Mouse (Mus musculus) monocyte, adult 2 months (primary cell): ENCODE data around the gene Frrs1l.

Experiments used
- DNase-seq, 2 experiments: peaks; one replicate each; pipeline ENCODE4 v3.0.0; 2022; ENCODE audit warnings: low spot score in 2 of 2, low read depth in 1 of 2

Frrs1l gene

GRCm38 (mm10) chr4:56990215-56990584 is at the start of gene Frrs1l:
Frrs1l (minus strand) TSS chr4:56990391.
- DNase-seq = no peak

- no peak for DNase-seq
Observed at GRCm38 (mm10) chr4:57039127-57040031, 49.2 kb upstream of the Frrs1l start.

- DNase-seq = no peak
Observed at GRCm38 (mm10) chr4:57037554-57037953, 47.4 kb upstream of the Frrs1l start.

- no peak for DNase-seq
Observed at GRCm38 (mm10) chr4:57034169-57034568, 44.0 kb upstream of the Frrs1l start.

GRCm38 (mm10) chr4:57031440-57031839 is 41.2 kb upstream of the Frrs1l start:
- DNase-seq = no peak

- DNase-seq = no peak
Observed at GRCm38 (mm10) chr4:57027954-57028353, 37.8 kb upstream of the Frrs1l start.

- no peak for DNase-seq
Observed at GRCm38 (mm10) chr4:57023527-57023926, 33.3 kb upstream of the Frrs1l start.

GRCm38 (mm10) chr4:57021288-57021687 is 31.1 kb upstream of the Frrs1l start:
- no peak for DNase-seq

GRCm38 (mm10) chr4:57017229-57017628 is 27.0 kb upstream of the Frrs1l start:
- peak in 1 of 2 experiments; percentile 41 for DNase-seq

GRCm38 (mm10) chr4:57016366-57017171 is 26.4 kb upstream of the Frrs1l start:
- DNase-seq = no peak

- no peak for DNase-seq
Observed at GRCm38 (mm10) chr4:57015032-57015431, 24.8 kb upstream of the Frrs1l start.

- no peak for DNase-seq
Observed at GRCm38 (mm10) chr4:57011454-57012046, 21.4 kb upstream of the Frrs1l start.

- DNase-seq = no peak
Observed at GRCm38 (mm10) chr4:57010919-57011318, 20.7 kb upstream of the Frrs1l start.

- no peak for DNase-seq
Observed at GRCm38 (mm10) chr4:57010425-57010824, 20.2 kb upstream of the Frrs1l start.

- DNase-seq = no peak
Observed at GRCm38 (mm10) chr4:57007717-57008116, 17.5 kb upstream of the Frrs1l start.

GRCm38 (mm10) chr4:57005011-57005410 is 14.8 kb upstream of the Frrs1l start:
- no peak for DNase-seq

- DNase-seq = no peak
Observed at GRCm38 (mm10) chr4:57003886-57004285, 13.7 kb upstream of the Frrs1l start.

- DNase-seq = no peak
Observed at GRCm38 (mm10) chr4:57002751-57003150, 12.6 kb upstream of the Frrs1l start.

GRCm38 (mm10) chr4:57001437-57001836 is 11.2 kb upstream of the Frrs1l start:
- DNase-seq = no peak

GRCm38 (mm10) chr4:56993331-56993730 is 3.1 kb upstream of the Frrs1l start:
- no peak for DNase-seq

- DNase-seq = no peak
Observed at GRCm38 (mm10) chr4:56991951-56992350, 1.8 kb upstream of the Frrs1l start.
